Mouse (Mus musculus): Measurements from ENCODE around the gene Zfp687.

GRCm38 (mm10) chr3:95046462-95047057 is 31.3 kb upstream of the Zfp687 start:
- no peak for TF ChIP-seq CTCF (IDR thresholded peaks at IDR 0.05; ENCODE audit: low read depth)
- TF ChIP-seq EP300 (IDR thresholded peaks at IDR 0.05; ENCODE audit: low read depth), result no peak
